Mouse (Mus musculus) liver, embryonic 13.5 days (tissue): ENCODE measurements around the gene Hsd17b2. TPM values are rescaled to one million over a fixed set of nuclear protein-coding genes. Genes with fewer than 3 reads are reported as not detected.

Experiments used
- ATAC-seq: fragments of 200-750 bp; cut with Nextera tagmentation; 2 replicates; pipeline ENCODE4 v1.8.0; 2017; ENCODE audit warnings: low read depth, mild to moderate bottlenecking, moderate number of reproducible peaks, moderate library complexity
- DNase-seq: peaks from one replicate; pipeline ENCODE4 v3.0.0; 2022
- H3K27ac ChIP-seq: fragments of 300-500 bp; sonication (generic); 2 replicates; pipeline ENCODE4 v1.5.1; 2015; ENCODE audit warnings: moderate library complexity, mild to moderate bottlenecking, inconsistent platforms
- H3K27me3 ChIP-seq: fragments of 300-500 bp; sonication (generic); 2 replicates; pipeline ENCODE4 v1.6.1; 2015; ENCODE audit warnings: mild to moderate bottlenecking, inconsistent platforms
- H3K36me3 ChIP-seq: fragments of 300-500 bp; sonication (generic); 2 replicates; pipeline ENCODE4 v1.6.1; 2015; ENCODE audit warnings: mild to moderate bottlenecking, inconsistent platforms
- H3K4me1 ChIP-seq: fragments of 300-500 bp; sonication (generic); replicated peaks from 2 replicates; pipeline ENCODE4 v1.6.1; 2015; ENCODE audit warnings: inconsistent platforms
- H3K4me2 ChIP-seq: fragments of 300-500 bp; sonication (generic); 2 replicates; pipeline ENCODE4 v1.6.1; 2015; ENCODE audit warnings: inconsistent platforms, mild to moderate bottlenecking, moderate library complexity
- H3K4me3 ChIP-seq: fragments of 300-500 bp; sonication (generic); replicated peaks from 2 replicates; pipeline ENCODE4 v1.5.1; 2015; ENCODE audit warnings: mild to moderate bottlenecking, inconsistent platforms
- H3K9ac ChIP-seq: fragments of 300-500 bp; sonication (generic); 2 replicates; pipeline ENCODE4 v1.6.1; 2015; ENCODE audit warnings: mild to moderate bottlenecking, inconsistent platforms
- H3K9me3 ChIP-seq: fragments of 300-500 bp; sonication (generic); replicated peaks from 2 replicates; pipeline ENCODE4 v1.6.1; 2016; ENCODE audit warnings: inconsistent platforms
- WGBS: fragments of 180-500 bp; shearing (Covaris S2); methylation state at CpG from one replicate; pipeline ENCODE4 v1.1.7; 2015; ENCODE audit not compliant: insufficient replicate concordance; 5-methylcytosine and 5-hydroxymethylcytosine counted together
- polyA plus RNA-seq: library from polyadenylated mRNA; unstranded; fragments of >200 nt; fragmentation: Nextera tagmentation; extraction: Ambion mirVana; gene quantifications from 2 replicates; pipeline ENCODE4 v1.2.1, GENCODE M21; 2015

The Hsd17b2 gene
- 41.4 and 46.2 TPM in 2 replicates for polyA plus RNA-seq

DNA sequence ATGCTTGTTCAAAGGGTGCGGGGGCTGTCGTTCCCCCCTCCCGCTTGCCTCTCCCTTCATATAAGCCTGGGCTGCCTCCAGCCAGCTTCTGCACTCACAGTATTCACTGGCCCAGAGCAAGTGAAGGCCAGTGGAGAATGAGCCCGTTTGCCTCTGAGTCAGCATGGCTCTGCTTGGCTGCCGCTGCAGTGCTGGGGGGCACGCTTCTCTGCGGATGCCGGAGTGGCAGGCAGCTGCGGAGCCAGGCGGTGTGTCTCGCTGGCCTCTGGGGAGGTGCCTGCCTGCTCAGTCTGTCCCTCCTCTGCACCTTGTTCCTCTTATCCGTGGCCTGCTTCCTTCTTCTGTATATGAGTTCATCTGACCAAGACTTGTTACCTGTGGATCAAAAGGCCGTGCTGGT lies at the start of gene Hsd17b2:
Gene Hsd17b2 (plus strand): TSS at position 46 of the 400 bp plus-strand sequence.
- H3K4me2 ChIP-seq, result peak within 1 kb of the TSS; percentile 45
- no peak for DNase-seq
- WGBS, result 39% methylated on average over 13 of the region's 13 CpGs
- H3K9ac ChIP-seq, result peak within 1 kb of the TSS; percentile 58
- no peaks in the 10 kb centered on the region for H3K4me1 ChIP-seq
- peak within 1 kb of the TSS; percentile 65 for H3K27ac ChIP-seq
- no peaks in the 10 kb centered on the region for H3K9me3 ChIP-seq
- ATAC-seq, result no peak
- no peaks in the 10 kb centered on the region for H3K27me3 ChIP-seq
- peak within 1 kb of the TSS; percentile 43 for H3K4me3 ChIP-seq
- H3K36me3 ChIP-seq, result no peaks in the 10 kb centered on the region

DNA sequence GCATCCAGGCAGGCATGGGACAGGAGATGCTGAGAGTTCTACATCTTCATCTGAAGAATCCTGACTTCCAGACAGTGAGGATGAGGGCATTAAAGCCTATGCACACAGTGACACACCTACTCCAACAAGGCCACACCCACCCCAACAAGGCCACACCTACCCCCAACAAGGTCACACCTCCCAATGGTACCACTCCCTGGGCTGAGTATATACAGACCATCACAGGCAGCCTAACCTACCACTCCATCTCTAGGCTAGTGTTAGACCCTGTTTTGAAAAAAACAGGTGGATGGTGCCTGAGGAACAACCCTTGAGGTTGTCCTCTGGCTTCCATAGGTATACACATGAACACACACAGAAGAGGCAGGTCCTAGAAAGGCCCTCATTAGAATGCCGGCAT lies 49.4 kb upstream of the Hsd17b2 start:
- Histone ChIP-seq H3K27ac (no peak overlapping the region), H3K9me3 (peaks cover 6% of the 10 kb centered on the region; the same call in 1 of the 2 replicates), H3K4me3 (no peak overlapping the region), H3K4me2 (no peak overlapping the region), H3K4me1 (no peaks in the 10 kb centered on the region), H3K36me3 (no peaks in the 10 kb centered on the region), H3K9ac (no peak overlapping the region), H3K27me3 (no peaks in the 10 kb centered on the region)
- no peak for ATAC-seq
- no peak for DNase-seq
- WGBS, result 83% methylated on average over 1 of the region's 1 CpGs

DNA sequence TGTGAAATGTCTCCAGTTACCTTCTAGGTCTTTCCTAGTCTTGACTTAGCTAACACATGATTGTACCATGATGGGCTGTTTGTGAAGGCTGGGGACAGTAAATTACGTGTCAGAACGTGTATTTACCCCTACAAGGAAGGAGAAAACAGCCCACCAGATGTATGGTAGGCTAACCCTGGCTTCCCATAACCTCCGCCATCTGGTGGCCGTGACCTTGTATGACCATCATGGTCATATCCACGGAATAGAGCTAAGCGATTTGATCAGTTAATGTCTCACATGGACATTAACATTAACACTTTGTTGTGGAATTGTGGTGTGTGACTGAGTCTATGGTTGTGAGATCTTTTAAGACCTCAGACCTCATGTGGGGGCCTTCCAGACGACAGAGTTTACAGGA lies 42.7 kb upstream of the Hsd17b2 start:
- H3K9ac ChIP-seq, result no peak overlapping the region
- no peaks in the 10 kb centered on the region for H3K9me3 ChIP-seq
- no peaks in the 10 kb centered on the region for H3K36me3 ChIP-seq
- H3K27me3 ChIP-seq, result no peaks in the 10 kb centered on the region
- H3K27ac ChIP-seq, result no peak overlapping the region
- H3K4me1 ChIP-seq, result no peaks in the 10 kb centered on the region
- no peak for ATAC-seq
- H3K4me2 ChIP-seq, result no peak overlapping the region
- DNase-seq, result no peak
- WGBS, result 51% methylated on average over 7 of the region's 7 CpGs
- H3K4me3 ChIP-seq, result no peak overlapping the region

DNA sequence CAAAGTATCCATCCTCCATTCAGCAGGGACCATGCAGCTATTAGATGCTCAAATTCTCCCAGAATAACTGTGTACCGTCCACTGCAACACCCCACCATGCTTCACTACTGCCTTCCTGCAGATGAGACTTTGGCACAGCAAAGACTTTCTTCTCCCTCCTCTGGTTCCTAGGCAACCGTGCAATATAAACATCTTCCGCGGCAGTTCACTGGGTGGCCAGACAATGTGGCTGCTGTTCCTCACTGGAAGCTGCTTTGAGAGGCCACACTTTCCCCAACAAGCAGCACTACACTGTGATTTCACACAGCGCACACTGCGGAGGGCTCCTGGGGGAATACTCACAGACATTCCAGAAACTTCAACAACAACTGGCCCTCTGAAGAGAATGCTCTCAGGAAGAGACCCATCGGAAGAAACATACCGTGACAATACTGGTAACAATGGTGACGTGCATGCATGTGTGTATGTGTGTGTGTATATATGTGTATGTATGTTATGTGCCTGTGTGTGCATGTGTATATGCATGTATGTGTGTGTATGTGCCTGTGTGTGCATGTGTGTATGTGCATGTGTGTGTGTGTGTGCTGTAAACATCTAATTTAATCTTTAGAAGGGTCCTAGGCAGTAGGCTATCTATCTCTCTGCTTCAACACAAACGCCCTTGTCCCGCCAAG lies 41.2 kb upstream of the Hsd17b2 start:
- Histone ChIP-seq H3K4me2 (no peak overlapping the region), H3K4me3 (no peak overlapping the region), H3K27me3 (no peaks in the 10 kb centered on the region), H3K27ac (no peak overlapping the region), H3K4me1 (no peaks in the 10 kb centered on the region), H3K9ac (no peak overlapping the region), H3K36me3 (no peaks in the 10 kb centered on the region), H3K9me3 (no peaks in the 10 kb centered on the region)
- DNase-seq (no peak), ATAC-seq (no peak)
- WGBS, result 59% methylated on average over 11 of the region's 11 CpGs

DNA sequence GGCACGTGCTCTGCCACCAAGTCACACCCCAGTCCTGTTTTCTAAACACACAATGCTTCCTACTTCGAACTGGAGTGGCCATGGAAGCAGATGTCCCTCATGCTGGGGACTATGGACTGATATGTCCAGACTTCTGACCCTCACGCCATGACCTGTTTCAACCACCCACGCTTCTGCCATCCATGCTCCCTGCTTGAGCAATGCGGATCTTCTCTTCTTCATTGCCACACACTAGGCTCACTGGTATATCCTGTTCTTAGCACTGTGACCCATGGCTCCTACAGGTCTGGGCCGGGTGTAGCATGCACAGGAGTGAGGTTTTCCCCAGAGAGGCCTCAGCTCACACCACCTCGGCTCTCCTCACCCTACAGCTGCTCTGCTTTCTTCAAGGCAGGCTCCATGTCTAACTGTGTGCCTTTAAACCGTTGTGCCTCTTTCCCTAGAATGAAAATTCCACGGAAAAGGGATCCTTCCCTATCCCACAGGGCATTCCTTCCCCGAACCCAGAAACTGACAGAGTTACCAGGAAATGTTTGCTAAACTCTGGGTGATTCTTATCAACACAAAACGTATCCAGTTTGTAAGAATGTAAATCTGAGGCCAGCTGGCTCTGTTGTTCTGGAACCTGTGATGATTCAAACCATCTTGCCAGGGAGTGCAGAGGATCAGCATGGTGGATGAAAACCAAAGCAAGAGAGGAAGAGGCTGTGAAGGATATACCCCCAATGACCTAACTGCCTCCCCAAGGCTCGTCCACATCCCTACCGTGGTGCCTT lies 34.2 kb upstream of the Hsd17b2 start:
- 0 out of 2 replicates have a peak, but pooled peaks cover 3% of the 10 kb centered on the region for H3K4me1 ChIP-seq
- H3K9me3 ChIP-seq, result no peaks in the 10 kb centered on the region
- peaks cover 5% of the 10 kb centered on the region; the same call in 1 of the 2 replicates for H3K27me3 ChIP-seq
- WGBS, result 54% methylated on average over 13 of the region's 13 CpGs
- DNase-seq, result no peak
- ATAC-seq, result no peak
- no peaks in the 10 kb centered on the region for H3K36me3 ChIP-seq
- H3K27ac ChIP-seq, result no peak overlapping the region
- no peak overlapping the region for H3K4me2 ChIP-seq
- H3K9ac ChIP-seq, result no peak overlapping the region
- H3K4me3 ChIP-seq, result no peak overlapping the region

DNA sequence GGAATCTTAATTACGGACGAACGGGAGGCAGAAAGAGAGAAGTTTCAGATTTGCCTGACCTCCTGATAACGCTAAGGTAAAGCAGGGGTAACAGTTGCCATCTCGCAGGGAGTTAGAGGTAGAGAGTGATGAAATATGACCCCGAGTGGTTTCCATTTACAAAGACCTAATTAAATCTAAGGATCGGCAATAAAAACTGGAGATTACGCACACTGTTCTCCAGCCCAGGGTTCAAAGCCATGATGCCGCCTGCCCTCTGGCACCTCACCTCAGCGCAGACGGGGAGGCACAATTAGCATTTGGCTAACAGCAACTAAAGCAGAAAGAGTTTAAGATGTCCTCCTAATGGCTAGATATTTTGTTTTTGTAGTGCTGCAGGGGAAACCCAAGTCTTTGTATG lies 31.2 kb upstream of the Hsd17b2 start:
- DNase-seq, result no peak
- 30% methylated on average over 11 of the region's 11 CpGs for WGBS

DNA sequence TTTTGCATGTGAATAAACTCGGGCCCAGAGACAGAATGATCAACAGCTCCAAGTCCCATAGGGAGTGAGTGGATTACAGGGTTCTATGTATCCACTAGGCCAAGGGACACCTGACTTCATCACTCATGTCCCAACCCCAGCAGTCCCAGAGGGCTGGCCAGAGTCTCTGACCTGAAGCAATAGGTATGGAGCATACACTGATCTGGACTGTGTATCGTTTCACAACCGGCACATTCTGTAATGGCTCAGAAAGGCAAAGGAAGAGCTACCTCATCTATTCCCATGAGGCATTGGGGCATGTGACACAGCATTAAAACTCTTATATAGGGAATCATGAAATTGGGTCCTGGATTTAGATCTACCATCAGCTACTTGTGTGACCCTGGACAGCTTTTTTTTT lies 29.1 kb upstream of the Hsd17b2 start:
- Histone ChIP-seq H3K4me1 (peaks cover 4% of the 10 kb centered on the region), H3K9ac (no peak overlapping the region), H3K9me3 (no peaks in the 10 kb centered on the region), H3K36me3 (no peaks in the 10 kb centered on the region), H3K27ac (no peak overlapping the region), H3K4me2 (no peak overlapping the region), H3K27me3 (peaks cover 5% of the 10 kb centered on the region; the same call in 1 of the 2 replicates), H3K4me3 (no peak overlapping the region)
- WGBS, result 75% methylated on average over 3 of the region's 3 CpGs
- ATAC-seq (no peak), DNase-seq (no peak)

More for the DNA sequence above, 31.2 kb upstream of the Hsd17b2 start:
- ATAC-seq, result no peak
- Histone ChIP-seq H3K27me3 (peaks cover 5% of the 10 kb centered on the region; the same call in 1 of the 2 replicates), H3K9me3 (no peaks in the 10 kb centered on the region), H3K36me3 (no peaks in the 10 kb centered on the region), H3K4me3 (no peak overlapping the region), H3K27ac (no peak overlapping the region), H3K9ac (no peak overlapping the region), H3K4me2 (no peak overlapping the region), H3K4me1 (peaks cover 3% of the 10 kb centered on the region)

DNA sequence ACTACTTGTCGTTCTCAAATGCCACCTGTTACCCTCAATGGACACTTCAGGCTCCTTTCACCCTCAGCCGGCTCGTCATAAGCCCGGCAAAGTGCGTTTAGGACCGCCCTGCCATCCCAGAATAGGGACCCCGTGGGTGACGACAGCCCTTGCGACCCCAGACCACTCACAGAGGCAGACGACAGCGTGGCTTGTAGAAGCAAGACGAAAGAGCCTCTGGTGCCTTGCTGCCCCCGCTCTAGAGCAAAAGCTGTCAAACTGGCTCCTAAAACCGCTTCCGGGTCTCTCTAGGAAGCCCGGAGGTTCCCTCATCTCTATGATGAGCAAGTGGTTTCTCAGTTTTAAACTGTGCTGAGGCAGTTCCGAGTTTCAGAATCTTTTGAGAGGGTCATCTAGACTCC lies 28.3 kb upstream of the Hsd17b2 start, which contains the start of gene Sdr42e1:
Gene Sdr42e1 (minus strand): TSS at position 260 of the 401 bp plus-strand sequence.
- H3K27me3 ChIP-seq, result peaks cover 5% of the 10 kb centered on the region; the same call in 1 of the 2 replicates
- peak within 1 kb of the TSS; percentile 69 for H3K4me2 ChIP-seq
- H3K36me3 ChIP-seq, result no peaks in the 10 kb centered on the region
- ATAC-seq (no peak), DNase-seq (peak; percentile 33)
- H3K4me3 ChIP-seq, result peak within 1 kb of the TSS; percentile 60
- peak within 1 kb of the TSS; percentile 58 for H3K9ac ChIP-seq
- peaks cover 7% of the 10 kb centered on the region for H3K4me1 ChIP-seq
- H3K27ac ChIP-seq, result no peak within 1 kb of the TSS
- no peaks in the 10 kb centered on the region for H3K9me3 ChIP-seq
- WGBS, result 7% methylated on average over 17 of the region's 17 CpGs

DNA sequence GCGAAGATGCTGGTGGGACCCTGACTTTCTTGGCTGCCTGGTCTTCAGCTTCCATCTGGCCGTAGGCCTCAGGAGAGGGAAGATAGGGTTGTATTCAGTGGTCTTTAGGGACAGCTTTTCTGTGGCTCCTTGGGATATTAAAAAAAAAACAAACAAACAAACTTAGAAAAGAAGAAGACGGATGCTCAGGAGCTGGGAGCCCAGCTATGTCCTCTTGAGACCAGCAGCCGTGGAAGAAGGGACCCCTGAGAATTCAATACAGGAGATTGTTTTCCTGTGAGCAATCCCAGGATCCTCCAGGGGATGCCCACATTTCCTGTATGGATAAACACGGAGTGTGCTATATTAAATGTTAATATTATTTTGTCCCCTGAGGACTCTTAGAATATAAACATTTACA lies 26.5 kb upstream of the Hsd17b2 start:
- H3K9me3 ChIP-seq, result no peaks in the 10 kb centered on the region
- H3K27me3 ChIP-seq, result peaks cover 5% of the 10 kb centered on the region; the same call in 1 of the 2 replicates
- ATAC-seq (no peak), DNase-seq (no peak)
- H3K4me3 ChIP-seq, result no peak overlapping the region
- no peak overlapping the region for H3K27ac ChIP-seq
- WGBS, result 70% methylated on average over 5 of the region's 5 CpGs
- no peak overlapping the region for H3K4me2 ChIP-seq
- no peaks in the 10 kb centered on the region for H3K36me3 ChIP-seq
- peaks cover 7% of the 10 kb centered on the region for H3K4me1 ChIP-seq
- H3K9ac ChIP-seq, result no peak overlapping the region

DNA sequence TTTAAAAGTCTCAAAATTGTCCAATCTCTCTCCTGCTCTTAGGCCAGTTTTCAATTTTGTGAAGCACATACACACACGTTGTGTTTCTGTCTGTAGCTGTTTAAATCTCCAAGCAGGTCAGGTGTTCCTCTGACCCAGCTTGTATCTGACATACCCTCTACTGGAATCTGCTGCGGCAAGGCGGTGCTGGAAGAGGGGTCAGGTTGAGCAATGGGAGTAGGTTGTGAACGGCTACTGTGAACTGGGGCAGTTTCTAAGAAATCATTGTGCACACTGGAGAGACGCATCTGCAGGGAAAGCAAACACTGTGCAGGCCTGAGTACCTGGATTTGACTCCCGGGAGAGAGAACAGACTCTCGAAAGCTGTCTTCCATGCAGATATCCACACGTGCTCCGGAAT lies 25.2 kb upstream of the Hsd17b2 start:
- DNase-seq (no peak), ATAC-seq (peak; percentile 49; the same call in 1 of the 2 replicates)
- Histone ChIP-seq H3K9ac (no peak overlapping the region), H3K27ac (peak overlapping the region; percentile 55), H3K36me3 (no peaks in the 10 kb centered on the region), H3K4me1 (peaks cover 3% of the 10 kb centered on the region), H3K9me3 (no peaks in the 10 kb centered on the region), H3K27me3 (no peaks in the 10 kb centered on the region), H3K4me3 (no peak overlapping the region), H3K4me2 (peak overlapping the region; percentile 13; the same call in 1 of the 2 replicates)
- 63% methylated on average over 9 of the region's 9 CpGs for WGBS

DNA sequence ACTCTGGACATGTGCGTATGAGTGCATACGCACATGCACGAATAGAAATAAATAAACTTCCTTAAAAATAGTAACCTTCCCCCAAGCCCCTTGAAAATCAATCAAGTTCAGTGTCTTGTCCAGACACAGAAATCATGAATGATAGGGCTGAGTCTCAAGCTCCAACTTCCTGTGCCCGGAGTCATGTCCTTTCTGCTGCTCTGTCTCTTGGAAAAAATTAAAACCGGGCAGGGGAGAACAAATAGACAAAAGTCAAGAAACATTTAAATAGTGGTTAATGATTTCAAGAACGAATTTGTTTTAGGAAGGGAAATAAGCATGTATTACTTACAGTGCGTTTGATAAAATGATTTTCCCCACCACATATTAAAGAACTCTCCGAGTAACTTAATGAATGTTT lies 24.7 kb upstream of the Hsd17b2 start:
- peak overlapping the region; percentile 55; the same call in 1 of the 2 replicates for H3K27ac ChIP-seq

More for the DNA sequence above, 24.7 kb upstream of the Hsd17b2 start:
- 61% methylated on average over 8 of the region's 8 CpGs for WGBS
- H3K4me2 ChIP-seq, result peak overlapping the region; percentile 13; the same call in 1 of the 2 replicates
- no peaks in the 10 kb centered on the region for H3K27me3 ChIP-seq
- H3K4me3 ChIP-seq, result no peak overlapping the region
- peaks cover 3% of the 10 kb centered on the region for H3K4me1 ChIP-seq
- H3K9me3 ChIP-seq, result no peaks in the 10 kb centered on the region
- ATAC-seq, result no peak
- DNase-seq, result no peak
- no peaks in the 10 kb centered on the region for H3K36me3 ChIP-seq
- no peak overlapping the region for H3K9ac ChIP-seq
